ENCODE assay signal across 26 mouse cellular contexts in genomic region chr4:153316519-153316918, GRCm38 (mm10).
DNase-seq lines count a peak whose midpoint lies in the region; ATAC-seq and TF ChIP-seq lines count a peak whose summit lies in the region.
"Had no signal": no experiment of that assay in that cellular context is flagged by ENCODE, and none has a peak within 500 bp of the region (broad histone marks: within the 10 kb centered on the region; RNA-seq: fewer than 3 reads in every experiment).

No protein-coding gene starts in this region.

- no peaks in the 10 kb centered on the region for H3K79me2 ChIP-seq in heart, adult 2 months (replicated peaks; ENCODE audit: control insufficient read depth, insufficient read depth, low read length)

- no peak for DNase-seq in heart, embryonic 10.5 days (ENCODE audit: low spot score)
- DNase-seq in heart, adult 2 months, result no peak
- DNase-seq in heart, adult 9 months (ENCODE audit: low spot score in 2 of 2), result no peak
- DNase-seq in midbrain, embryonic 10.5 days (ENCODE audit: low spot score), result no peak
- no peak for DNase-seq in layer of hippocampus, postnatal 10 days (ENCODE audit: low spot score in 2 of 2)
- DNase-seq: adrenal gland, postnatal 14 days; cerebellum, adult 11-12 months; gastrocnemius, postnatal 25 days; kidney, adult 11 months; kidney, postnatal 25 days; lung, postnatal 4 days; right cerebral cortex, postnatal 4 days; thymus, adult 18-20 months; thymus, postnatal 25 days had no signal

- WGBS in heart, embryonic 10.5 days, result 67% methylated on average over 4 of the region's 4 CpGs
- 68% methylated on average over 4 of the region's 4 CpGs for WGBS in heart, adult 2 months
- 69% methylated on average over 4 of the region's 4 CpGs for WGBS in heart, embryonic 15.5 days
- WGBS in midbrain, embryonic 13.5 days, result 83% methylated on average over 4 of the region's 4 CpGs
- WGBS in midbrain, embryonic 10.5 days, result 88% methylated on average over 4 of the region's 4 CpGs
- 59% methylated on average over 4 of the region's 4 CpGs for WGBS in liver, embryonic 15.5 days (ENCODE audit: insufficient replicate concordance)

- peak overlapping the region; percentile 30 for H3K4me2 ChIP-seq in heart, embryonic 15.5 days
- H3K4me2 ChIP-seq in midbrain, embryonic 13.5 days (replicated peaks), result no peak overlapping the region
- H3K4me2 ChIP-seq in liver, embryonic 15.5 days, result 0 out of 2 replicates have a peak overlapping the region, but pooled peaks have one; percentile 3
- H3K4me2 ChIP-seq: forebrain, embryonic 15.5 days; hindbrain, embryonic 15.5 days; limb, embryonic 12.5 days; neural tube, embryonic 13.5 days had no signal

- H3K27ac ChIP-seq in heart, embryonic 10.5 days, result peak overlapping the region; percentile 69
- no peak overlapping the region for H3K27ac ChIP-seq in heart, adult 2 months
- no peak overlapping the region for H3K27ac ChIP-seq in heart, embryonic 15.5 days
- 0 out of 2 replicates have a peak overlapping the region, but pooled peaks have one; percentile 19 for H3K27ac ChIP-seq in midbrain, embryonic 13.5 days
- H3K27ac ChIP-seq in midbrain, embryonic 10.5 days (replicated peaks), result no peak overlapping the region; the same call in 1 of the 2 replicates
- H3K27ac ChIP-seq in liver, embryonic 15.5 days (replicated peaks), result no peak overlapping the region
- H3K27ac ChIP-seq: forebrain, embryonic 15.5 days; hindbrain, embryonic 15.5 days; left cerebral cortex, adult 2 months; limb, embryonic 12.5 days; neural tube, embryonic 13.5 days; stomach, postnatal 0 days had no signal

- ATAC-seq in heart, embryonic 15.5 days (replicated peaks; ENCODE audit: insufficient number of reproducible peaks, insufficient read depth, low FRiP score, low read depth), result no peak
- ATAC-seq in midbrain, embryonic 13.5 days, result no peak
- ATAC-seq in liver, embryonic 15.5 days (ENCODE audit: insufficient read depth), result no peak
- ATAC-seq: forebrain, embryonic 15.5 days; inflammation-experienced regulatory T-cells, adult 6 months; lung, postnatal 0 days had no signal

- TF ChIP-seq POLR2A in heart, adult 2 months (IDR thresholded peaks at IDR 0.05; ENCODE audit: insufficient read depth, low read depth, low read length), result no peak

- no peak for TF ChIP-seq CTCF in heart, adult 2 months (IDR thresholded peaks at IDR 0.05)

- intact Hi-C loops in heart, adult 2 months (cut with DNase I), result no loop called here

- H3K4me1 ChIP-seq in heart, embryonic 10.5 days, result peaks cover 30% of the 10 kb centered on the region
- peaks cover 2% of the 10 kb centered on the region; the same call in 1 of the 2 replicates for H3K4me1 ChIP-seq in heart, adult 2 months (ENCODE audit: control insufficient read depth, insufficient read depth, low read length)
- H3K4me1 ChIP-seq in heart, embryonic 15.5 days (replicated peaks), result peaks cover 7% of the 10 kb centered on the region
- peaks cover 12% of the 10 kb centered on the region; the same call in 1 of the 2 replicates for H3K4me1 ChIP-seq in midbrain, embryonic 13.5 days (replicated peaks)
- no peaks in the 10 kb centered on the region for H3K4me1 ChIP-seq in midbrain, embryonic 10.5 days
- no peaks in the 10 kb centered on the region for H3K4me1 ChIP-seq in liver, embryonic 15.5 days (replicated peaks)
- H3K4me1 ChIP-seq: megakaryocyte, embryonic 14.5 days had no signal

- no peaks in the 10 kb centered on the region for H3K9me3 ChIP-seq in heart, embryonic 10.5 days
- no peaks in the 10 kb centered on the region for H3K9me3 ChIP-seq in heart, embryonic 15.5 days (replicated peaks)
- H3K9me3 ChIP-seq in midbrain, embryonic 13.5 days, result peaks cover 5% of the 10 kb centered on the region
- no peaks in the 10 kb centered on the region for H3K9me3 ChIP-seq in midbrain, embryonic 10.5 days (replicated peaks)
- 0 out of 2 replicates have a peak, but pooled peaks cover 3% of the 10 kb centered on the region for H3K9me3 ChIP-seq in liver, embryonic 15.5 days (replicated peaks)
- H3K9me3 ChIP-seq: forebrain, embryonic 15.5 days; hindbrain, embryonic 15.5 days; limb, embryonic 12.5 days had no signal

- TF ChIP-seq EP300 in heart, adult 2 months (IDR thresholded peaks at IDR 0.05; ENCODE audit: insufficient read depth, low read depth, low read length), result no peak

- H3K4me3 ChIP-seq in heart, embryonic 10.5 days, result peak overlapping the region; percentile 20; the same call in 1 of the 2 replicates
- H3K4me3 ChIP-seq in heart, adult 2 months, result no peak overlapping the region
- H3K4me3 ChIP-seq in heart, embryonic 15.5 days, result no peak overlapping the region
- no peak overlapping the region for H3K4me3 ChIP-seq in midbrain, embryonic 13.5 days (replicated peaks)
- no peak overlapping the region for H3K4me3 ChIP-seq in midbrain, embryonic 10.5 days
- no peak overlapping the region for H3K4me3 ChIP-seq in liver, embryonic 15.5 days (replicated peaks)
- H3K4me3 ChIP-seq: forebrain, embryonic 15.5 days; hindbrain, embryonic 15.5 days; left cerebral cortex, adult 2 months; limb, embryonic 12.5 days; neural tube, embryonic 13.5 days had no signal

- H3K9ac ChIP-seq in heart, adult 2 months (ENCODE audit: low read depth, low read length), result no peak overlapping the region
- no peak overlapping the region for H3K9ac ChIP-seq in heart, embryonic 15.5 days
- 0 out of 2 replicates have a peak overlapping the region, but pooled peaks have one; percentile 19 for H3K9ac ChIP-seq in midbrain, embryonic 13.5 days (replicated peaks)
- H3K9ac ChIP-seq in liver, embryonic 15.5 days, result no peak overlapping the region
- H3K9ac ChIP-seq: forebrain, embryonic 15.5 days; hindbrain, embryonic 15.5 days; limb, embryonic 12.5 days; neural tube, embryonic 13.5 days had no signal

- H3K27me3 ChIP-seq in heart, embryonic 10.5 days (ENCODE audit: insufficient read depth, poor library complexity, severe bottlenecking), result no peaks in the 10 kb centered on the region
- no peaks in the 10 kb centered on the region for H3K27me3 ChIP-seq in heart, adult 2 months (ENCODE audit: control insufficient read depth, insufficient read depth, low read length)
- H3K27me3 ChIP-seq in heart, embryonic 15.5 days, result no peaks in the 10 kb centered on the region
- 0 out of 2 replicates have a peak, but pooled peaks cover under 1% of the 10 kb centered on the region for H3K27me3 ChIP-seq in midbrain, embryonic 13.5 days
- H3K27me3 ChIP-seq in midbrain, embryonic 10.5 days (ENCODE audit: low read depth, poor library complexity, severe bottlenecking), result no peaks in the 10 kb centered on the region
- no peaks in the 10 kb centered on the region for H3K27me3 ChIP-seq in liver, embryonic 15.5 days
- H3K27me3 ChIP-seq: forebrain, embryonic 15.5 days; hindbrain, embryonic 15.5 days; limb, embryonic 12.5 days; megakaryocyte, embryonic 14.5 days; neural tube, embryonic 13.5 days had no signal

- no peaks in the 10 kb centered on the region for H3K36me3 ChIP-seq in heart, embryonic 10.5 days
- no peaks in the 10 kb centered on the region for H3K36me3 ChIP-seq in heart, adult 2 months (ENCODE audit: control insufficient read depth, insufficient read depth, low read length)
- no peaks in the 10 kb centered on the region for H3K36me3 ChIP-seq in heart, embryonic 15.5 days
- no peaks in the 10 kb centered on the region for H3K36me3 ChIP-seq in midbrain, embryonic 13.5 days
- H3K36me3 ChIP-seq in midbrain, embryonic 10.5 days, result no peaks in the 10 kb centered on the region
- H3K36me3 ChIP-seq in liver, embryonic 15.5 days (replicated peaks), result no peaks in the 10 kb centered on the region
- H3K36me3 ChIP-seq: forebrain, embryonic 15.5 days; hindbrain, embryonic 15.5 days; limb, embryonic 12.5 days; neural tube, embryonic 13.5 days had no signal

Comparison
In these comparisons a context has a peak if more than half of its experiments do, and no peak if none do; other contexts are left out.
1. H3K27ac ChIP-seq: peak in heart, embryonic 10.5 days (single experiment) and midbrain, embryonic 13.5 days (single experiment); none in heart, adult 2 months (single experiment), heart, embryonic 15.5 days (single experiment), midbrain, embryonic 10.5 days (single experiment) and liver, embryonic 15.5 days (single experiment).